Comparison of ENCODE assay signal across 10 mouse cellular contexts in the genomic region with DNA sequence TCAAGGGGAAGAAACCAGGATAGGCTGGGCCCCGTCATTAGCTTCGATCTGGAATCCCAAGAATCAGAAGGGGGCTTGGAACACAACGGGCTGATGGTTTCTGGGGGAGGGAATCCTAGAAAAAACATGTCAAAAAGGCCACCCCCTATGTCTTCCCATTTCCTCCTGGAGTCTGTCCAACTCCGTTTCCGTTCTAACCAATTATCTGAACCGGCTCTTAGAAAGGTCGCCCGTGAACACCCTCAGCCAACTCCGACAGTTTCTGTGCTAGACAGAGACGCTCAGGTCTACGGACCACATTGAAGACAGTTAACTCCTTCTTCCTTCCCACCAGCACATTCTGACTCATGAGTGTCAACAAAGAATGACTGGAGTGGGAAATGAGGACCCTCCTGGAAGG.
DNase-seq lines count a peak whose midpoint lies in the region; ATAC-seq lines count a peak whose summit lies in the region.
"Had no signal": no experiment of that assay in that cellular context is flagged by ENCODE, and none has a peak within 500 bp of the region (broad histone marks: within the 10 kb centered on the region; RNA-seq: fewer than 3 reads in every experiment).

No protein-coding gene starts in this region.

- no peaks in the 10 kb centered on the region for H3K9me3 ChIP-seq in intestine, embryonic 16.5 days (ENCODE audit: control insufficient read depth, low read length)
- H3K9me3 ChIP-seq in liver, embryonic 15.5 days (replicated peaks), result no peaks in the 10 kb centered on the region
- H3K9me3 ChIP-seq in midbrain, embryonic 11.5 days (ENCODE audit: control insufficient read depth, low read length), result no peaks in the 10 kb centered on the region
- H3K9me3 ChIP-seq: neural tube, embryonic 12.5 days had no signal

- no peak overlapping the region for H3K4me2 ChIP-seq in intestine, embryonic 16.5 days (ENCODE audit: low read depth, low read length)
- no peak overlapping the region for H3K4me2 ChIP-seq in liver, embryonic 15.5 days
- H3K4me2 ChIP-seq in midbrain, embryonic 11.5 days, result no peak overlapping the region
- H3K4me2 ChIP-seq: neural tube, embryonic 12.5 days had no signal

- H3K36me3 ChIP-seq in intestine, embryonic 16.5 days (ENCODE audit: control insufficient read depth, insufficient read depth, low read length), result no peaks in the 10 kb centered on the region
- H3K36me3 ChIP-seq in liver, embryonic 15.5 days (replicated peaks), result no peaks in the 10 kb centered on the region
- no peaks in the 10 kb centered on the region for H3K36me3 ChIP-seq in midbrain, embryonic 11.5 days (ENCODE audit: control insufficient read depth, insufficient read depth, low read length)
- H3K36me3 ChIP-seq: neural tube, embryonic 12.5 days had no signal

- peak overlapping the region; percentile 78 for H3K27ac ChIP-seq in intestine, embryonic 16.5 days (ENCODE audit: low read length)
- H3K27ac ChIP-seq in liver, embryonic 15.5 days (replicated peaks), result peak overlapping the region; percentile 25; the same call in 1 of the 2 replicates
- H3K27ac ChIP-seq in midbrain, embryonic 11.5 days (ENCODE audit: low read depth, low read length), result no peak overlapping the region
- H3K27ac ChIP-seq: neural tube, embryonic 12.5 days had no signal

- ATAC-seq in intestine, embryonic 16.5 days, result no peak
- ATAC-seq in liver, embryonic 15.5 days (ENCODE audit: insufficient read depth), result no peak
- ATAC-seq in midbrain, embryonic 11.5 days (ENCODE audit: low FRiP score), result no peak
- ATAC-seq: CD4-positive, CD25-positive, alpha-beta regulatory T cell, adult 4 months had no signal

- H3K4me3 ChIP-seq in intestine, embryonic 16.5 days (ENCODE audit: low read length), result no peak overlapping the region
- no peak overlapping the region for H3K4me3 ChIP-seq in liver, embryonic 15.5 days (replicated peaks)
- no peak overlapping the region for H3K4me3 ChIP-seq in midbrain, embryonic 11.5 days (ENCODE audit: low read depth, low read length)
- H3K4me3 ChIP-seq: neural tube, embryonic 12.5 days had no signal

- H3K9ac ChIP-seq in intestine, embryonic 16.5 days (ENCODE audit: low read depth, low read length), result no peak overlapping the region
- no peak overlapping the region for H3K9ac ChIP-seq in liver, embryonic 15.5 days
- no peak overlapping the region for H3K9ac ChIP-seq in midbrain, embryonic 11.5 days (ENCODE audit: low read length)
- H3K9ac ChIP-seq: neural tube, embryonic 12.5 days had no signal

- intact Hi-C loops in heart, postnatal 25 days (cut with DNase I), result no loop called here

- no peaks in the 10 kb centered on the region for H3K27me3 ChIP-seq in intestine, embryonic 16.5 days (replicated peaks; ENCODE audit: control insufficient read depth, insufficient read depth, low read length)
- no peaks in the 10 kb centered on the region for H3K27me3 ChIP-seq in liver, embryonic 15.5 days
- H3K27me3 ChIP-seq in midbrain, embryonic 11.5 days (ENCODE audit: control insufficient read depth, insufficient read depth, low read length), result no peaks in the 10 kb centered on the region
- H3K27me3 ChIP-seq: neural tube, embryonic 12.5 days had no signal

- peak; percentile 69 to 71 for DNase-seq in heart, adult 18-20 months
- no peak for DNase-seq in heart, postnatal 25 days (ENCODE audit: low spot score)
- peak; percentile 68 for DNase-seq in heart, adult 8-10 months (ENCODE audit: low spot score)
- no peak for DNase-seq in midbrain, embryonic 11.5 days (ENCODE audit: low spot score, missing footprints)
- no peak for DNase-seq in urinary bladder, adult 18-20 months (ENCODE audit: low spot score in 2 of 2)
- DNase-seq in left cerebral cortex, adult 9 months (ENCODE audit: low spot score in 2 of 2), result no peak

- peaks cover 17% of the 10 kb centered on the region for H3K4me1 ChIP-seq in intestine, embryonic 16.5 days (ENCODE audit: control insufficient read depth, insufficient read depth, low read length)
- H3K4me1 ChIP-seq in liver, embryonic 15.5 days (replicated peaks), result peaks cover 25% of the 10 kb centered on the region
- no peaks in the 10 kb centered on the region for H3K4me1 ChIP-seq in midbrain, embryonic 11.5 days (ENCODE audit: control insufficient read depth, insufficient read depth, low read length)
- H3K4me1 ChIP-seq: neural tube, embryonic 12.5 days had no signal

- 41% methylated on average over 11 of the region's 11 CpGs for WGBS in intestine, embryonic 16.5 days
- 35% methylated on average over 11 of the region's 11 CpGs for WGBS in liver, embryonic 15.5 days (ENCODE audit: insufficient replicate concordance)
- WGBS in midbrain, embryonic 11.5 days, result 78% methylated on average over 11 of the region's 11 CpGs

Comparison
In these comparisons a context has a peak if more than half of its experiments do, and no peak if none do; other contexts are left out.
1. DNase-seq: peak in heart, adult 18-20 months (2 of 2) and heart, adult 8-10 months (single experiment); none in heart, postnatal 25 days (single experiment), midbrain, embryonic 11.5 days (single experiment), urinary bladder, adult 18-20 months (0 of 2) and left cerebral cortex, adult 9 months (0 of 2).